Mouse (Mus musculus): ENCODE measurements around the gene Sostdc1. TPM values are rescaled to one million over a fixed set of nuclear protein-coding genes. Genes with fewer than 3 reads are reported as not detected.

Gene Sostdc1
- 0.59 and 0.63 TPM in 2 replicates for polyA plus RNA-seq (2012; ENCODE audit: insufficient read depth, insufficient read length, missing spikeins)

GRCm38 (mm10) chr12:36313916-36314315 lies at the start of gene Sostdc1:
Gene Sostdc1 (plus strand): TSS chr12:36314139.
- H3K4me1 ChIP-seq (ENCODE audit: control insufficient read depth, insufficient read depth, insufficient read length, low read length), result no peaks in the 10 kb centered on the region
- no peak within 1 kb of the TSS for H3K4me3 ChIP-seq (ENCODE audit: insufficient read depth, low read depth, low read length)
- no peak within 1 kb of the TSS for H3K27ac ChIP-seq (replicated peaks; ENCODE audit: low read depth, low read length)

- H3K4me1 ChIP-seq (ENCODE audit: control insufficient read depth, insufficient read depth, insufficient read length, low read length), result no peaks in the 10 kb centered on the region
- H3K4me3 ChIP-seq (ENCODE audit: insufficient read depth, low read depth, low read length), result no peak overlapping the region
- H3K27ac ChIP-seq (replicated peaks; ENCODE audit: low read depth, low read length), result no peak overlapping the region
These were observed 46.2 kb upstream of the Sostdc1 start for GRCm38 (mm10) chr12:36267670-36268246.

GRCm38 (mm10) chr12:36274823-36275222 lies 39.1 kb upstream of the Sostdc1 start:
- H3K4me1 ChIP-seq (ENCODE audit: control insufficient read depth, insufficient read depth, insufficient read length, low read length), result no peaks in the 10 kb centered on the region

GRCm38 (mm10) chr12:36289634-36290033 lies 24.3 kb upstream of the Sostdc1 start:
- no peak overlapping the region for H3K27ac ChIP-seq (replicated peaks; ENCODE audit: low read depth, low read length)
- H3K4me3 ChIP-seq (ENCODE audit: insufficient read depth, low read depth, low read length), result no peak overlapping the region

More at GRCm38 (mm10) chr12:36274823-36275222, 39.1 kb upstream of the Sostdc1 start:
- Histone ChIP-seq H3K4me3 (ENCODE audit: insufficient read depth, low read depth, low read length) (no peak overlapping the region), H3K27ac (replicated peaks; ENCODE audit: low read depth, low read length) (no peak overlapping the region)

GRCm38 (mm10) chr12:36290465-36290864 lies 23.5 kb upstream of the Sostdc1 start:
- H3K4me1 ChIP-seq (ENCODE audit: control insufficient read depth, insufficient read depth, insufficient read length, low read length), result no peaks in the 10 kb centered on the region
- H3K4me3 ChIP-seq (ENCODE audit: insufficient read depth, low read depth, low read length), result no peak overlapping the region
- no peak overlapping the region for H3K27ac ChIP-seq (replicated peaks; ENCODE audit: low read depth, low read length)

More at GRCm38 (mm10) chr12:36289634-36290033, 24.3 kb upstream of the Sostdc1 start:
- H3K4me1 ChIP-seq (ENCODE audit: control insufficient read depth, insufficient read depth, insufficient read length, low read length), result no peaks in the 10 kb centered on the region

- no peak overlapping the region for H3K4me3 ChIP-seq (ENCODE audit: insufficient read depth, low read depth, low read length)
- H3K4me1 ChIP-seq (ENCODE audit: control insufficient read depth, insufficient read depth, insufficient read length, low read length), result no peaks in the 10 kb centered on the region
- no peak overlapping the region for H3K27ac ChIP-seq (replicated peaks; ENCODE audit: low read depth, low read length)
These were observed 22.6 kb upstream of the Sostdc1 start for GRCm38 (mm10) chr12:36291346-36291745.

- Histone ChIP-seq H3K4me3 (ENCODE audit: insufficient read depth, low read depth, low read length) (no peak overlapping the region), H3K27ac (replicated peaks; ENCODE audit: low read depth, low read length) (no peak overlapping the region), H3K4me1 (ENCODE audit: control insufficient read depth, insufficient read depth, insufficient read length, low read length) (no peaks in the 10 kb centered on the region)
These were observed 11.6 kb upstream of the Sostdc1 start for GRCm38 (mm10) chr12:36302326-36302725.

GRCm38 (mm10) chr12:36302905-36303642 lies 10.9 kb upstream of the Sostdc1 start:
- Histone ChIP-seq H3K4me3 (ENCODE audit: insufficient read depth, low read depth, low read length) (no peak overlapping the region), H3K4me1 (ENCODE audit: control insufficient read depth, insufficient read depth, insufficient read length, low read length) (no peaks in the 10 kb centered on the region), H3K27ac (replicated peaks; ENCODE audit: low read depth, low read length) (no peak overlapping the region)

GRCm38 (mm10) chr12:36308737-36309420 lies 5.1 kb upstream of the Sostdc1 start:
- Histone ChIP-seq H3K4me3 (ENCODE audit: insufficient read depth, low read depth, low read length) (no peak overlapping the region), H3K27ac (replicated peaks; ENCODE audit: low read depth, low read length) (no peak overlapping the region), H3K4me1 (ENCODE audit: control insufficient read depth, insufficient read depth, insufficient read length, low read length) (no peaks in the 10 kb centered on the region)

- Histone ChIP-seq H3K4me3 (ENCODE audit: insufficient read depth, low read depth, low read length) (no peak overlapping the region), H3K27ac (replicated peaks; ENCODE audit: low read depth, low read length) (no peak overlapping the region), H3K4me1 (ENCODE audit: control insufficient read depth, insufficient read depth, insufficient read length, low read length) (no peaks in the 10 kb centered on the region)
These were observed 924 bp upstream of the Sostdc1 start for GRCm38 (mm10) chr12:36313015-36313414.

GRCm38 (mm10) chr12:36314446-36314845 lies 507 bp downstream of the Sostdc1 start:
- Histone ChIP-seq H3K4me3 (ENCODE audit: insufficient read depth, low read depth, low read length) (no peak overlapping the region), H3K27ac (replicated peaks; ENCODE audit: low read depth, low read length) (no peak overlapping the region)

GRCm38 (mm10) chr12:36315527-36315926 lies 1.6 kb downstream of the Sostdc1 start:
- Histone ChIP-seq H3K4me3 (ENCODE audit: insufficient read depth, low read depth, low read length) (no peak overlapping the region), H3K4me1 (ENCODE audit: control insufficient read depth, insufficient read depth, insufficient read length, low read length) (no peaks in the 10 kb centered on the region), H3K27ac (replicated peaks; ENCODE audit: low read depth, low read length) (no peak overlapping the region)

More at GRCm38 (mm10) chr12:36314446-36314845, 507 bp downstream of the Sostdc1 start:
- no peaks in the 10 kb centered on the region for H3K4me1 ChIP-seq (ENCODE audit: control insufficient read depth, insufficient read depth, insufficient read length, low read length)

GRCm38 (mm10) chr12:36316056-36316455 lies 2.1 kb downstream of the Sostdc1 start:
- Histone ChIP-seq H3K27ac (replicated peaks; ENCODE audit: low read depth, low read length) (no peak overlapping the region), H3K4me1 (ENCODE audit: control insufficient read depth, insufficient read depth, insufficient read length, low read length) (no peaks in the 10 kb centered on the region), H3K4me3 (ENCODE audit: insufficient read depth, low read depth, low read length) (no peak overlapping the region)

GRCm38 (mm10) chr12:36317036-36317819 lies 3.3 kb downstream of the Sostdc1 start:
- H3K27ac ChIP-seq (replicated peaks; ENCODE audit: low read depth, low read length), result no peak overlapping the region
- H3K4me3 ChIP-seq (ENCODE audit: insufficient read depth, low read depth, low read length), result peak overlapping the region; percentile 53
- H3K4me1 ChIP-seq (ENCODE audit: control insufficient read depth, insufficient read depth, insufficient read length, low read length), result no peaks in the 10 kb centered on the region

GRCm38 (mm10) chr12:36317820-36318135 lies 3.8 kb downstream of the Sostdc1 start:
- H3K27ac ChIP-seq (replicated peaks; ENCODE audit: low read depth, low read length), result no peak overlapping the region
- no peak overlapping the region for H3K4me3 ChIP-seq (ENCODE audit: insufficient read depth, low read depth, low read length)
- H3K4me1 ChIP-seq (ENCODE audit: control insufficient read depth, insufficient read depth, insufficient read length, low read length), result no peaks in the 10 kb centered on the region
